Mouse (Mus musculus) forebrain, embryonic 11.5 days (tissue): ENCODE data around the gene Cd8a. TPM values are rescaled to one million over a fixed set of nuclear protein-coding genes. Genes with fewer than 3 reads are reported as not detected.

Experiments used
- ATAC-seq: fragments of 200-750 bp; cut with Nextera tagmentation; replicated peaks from 2 replicates; pipeline ENCODE4 v1.8.0; 2017; ENCODE audit warnings: moderate TSS enrichment; ENCODE audit not compliant: low FRiP score
- DNase-seq: peaks from one replicate; pipeline ENCODE4 v3.0.0-alpha.2; 2017; ENCODE audit warnings: low spot score
- H3K27ac ChIP-seq: fragments of 300-500 bp; sonication (generic); 2 replicates; pipeline ENCODE4 v1.5.1; 2014; ENCODE audit warnings: low read depth, low read length
- H3K27me3 ChIP-seq: fragments of 300-500 bp; sonication (generic); 2 replicates; pipeline ENCODE4 v1.6.1; 2014; ENCODE audit warnings: mild to moderate bottlenecking, low read length, mixed read lengths; ENCODE audit not compliant: control insufficient read depth, insufficient read depth
- H3K36me3 ChIP-seq: fragments of 300-500 bp; sonication (generic); 2 replicates; pipeline ENCODE4 v1.6.1; 2014; ENCODE audit warnings: mild to moderate bottlenecking, low read length, moderate library complexity, mixed read lengths; ENCODE audit not compliant: control insufficient read depth, insufficient read depth
- H3K4me1 ChIP-seq: fragments of 300-500 bp; sonication (generic); replicated peaks from 2 replicates; pipeline ENCODE4 v1.6.1; 2014; ENCODE audit warnings: low read length, mixed read lengths; ENCODE audit not compliant: control insufficient read depth, insufficient read depth
- H3K4me2 ChIP-seq: fragments of 300-500 bp; sonication (generic); 2 replicates; pipeline ENCODE4 v1.6.1; 2014; ENCODE audit warnings: low read depth, mild to moderate bottlenecking, low read length, moderate library complexity, mixed read lengths; ENCODE audit not compliant: severe bottlenecking
- H3K4me3 ChIP-seq: fragments of 300-500 bp; sonication (generic); 2 replicates; pipeline ENCODE4 v1.5.1; 2014; ENCODE audit warnings: low read depth, low read length
- H3K9ac ChIP-seq: fragments of 300-500 bp; sonication (generic); 2 replicates; pipeline ENCODE4 v1.6.1; 2014; ENCODE audit warnings: low read length
- H3K9me3 ChIP-seq: fragments of 300-500 bp; sonication (generic); 2 replicates; pipeline ENCODE4 v1.6.1; 2016; ENCODE audit warnings: low read length, mixed read lengths; ENCODE audit not compliant: control insufficient read depth
- WGBS: fragments of 180-500 bp; shearing (Covaris S2); extraction: QIAGEN DNeasy Blood & Tissue Kit; methylation state at CpG from one replicate; pipeline ENCODE4 v1.1.7; 2014; 5-methylcytosine and 5-hydroxymethylcytosine counted together
- polyA plus RNA-seq: library from polyadenylated mRNA; unstranded; fragments of >200 nt; fragmentation: Nextera tagmentation; extraction: Ambion mirVana; gene quantifications from 2 replicates; pipeline ENCODE4 v1.2.1, GENCODE M21; 2014

Cd8a gene
- polyA plus RNA-seq, 1 experiment from 2014 or later: not detected

GRCm38 (mm10) chr6:71374921-71375320, 1.7 kb downstream of the Cd8a start:
- no peak overlapping the region for H3K4me3 ChIP-seq
- H3K9me3 ChIP-seq: no peaks in the 10 kb centered on the region
- no peak overlapping the region for H3K4me2 ChIP-seq
- WGBS: 87% methylated on average over 1 of the region's 2 CpGs
- no peak overlapping the region for H3K9ac ChIP-seq
- ATAC-seq (no peak), DNase-seq (no peak)
- H3K4me1 ChIP-seq: no peaks in the 10 kb centered on the region
- H3K27ac ChIP-seq: no peak overlapping the region
- no peaks in the 10 kb centered on the region for H3K27me3 ChIP-seq
- H3K36me3 ChIP-seq: no peaks in the 10 kb centered on the region

- ATAC-seq: no peak
- 97% methylated on average over 13 of the region's 13 CpGs for WGBS
Measured at GRCm38 (mm10) chr6:71376711-71377110, 3.5 kb downstream of the Cd8a start.

GRCm38 (mm10) chr6:71381654-71382053, 8.4 kb downstream of the Cd8a start:
- Histone ChIP-seq H3K4me3 (no peak overlapping the region), H3K4me2 (no peak overlapping the region), H3K4me1 (no peaks in the 10 kb centered on the region), H3K36me3 (no peaks in the 10 kb centered on the region), H3K27ac (no peak overlapping the region), H3K9me3 (no peaks in the 10 kb centered on the region), H3K9ac (no peak overlapping the region), H3K27me3 (no peaks in the 10 kb centered on the region)
- WGBS: 92% methylated on average over 5 of the region's 5 CpGs
- DNase-seq: no peak
- ATAC-seq: no peak

More at GRCm38 (mm10) chr6:71376711-71377110, 3.5 kb downstream of the Cd8a start:
- no peaks in the 10 kb centered on the region for H3K9me3 ChIP-seq
- H3K36me3 ChIP-seq: no peaks in the 10 kb centered on the region
- no peaks in the 10 kb centered on the region for H3K4me1 ChIP-seq
- no peak for DNase-seq
- no peak overlapping the region for H3K4me2 ChIP-seq
- no peak overlapping the region for H3K4me3 ChIP-seq
- no peak overlapping the region for H3K27ac ChIP-seq
- no peak overlapping the region for H3K9ac ChIP-seq
- H3K27me3 ChIP-seq: no peaks in the 10 kb centered on the region

GRCm38 (mm10) chr6:71390496-71390895, 17.3 kb downstream of the Cd8a start:
- DNase-seq (no peak), ATAC-seq (no peak)
- no peak overlapping the region for H3K9ac ChIP-seq
- no peaks in the 10 kb centered on the region for H3K9me3 ChIP-seq
- H3K4me2 ChIP-seq: no peak overlapping the region
- H3K27me3 ChIP-seq: no peaks in the 10 kb centered on the region
- H3K4me1 ChIP-seq: no peaks in the 10 kb centered on the region
- H3K27ac ChIP-seq: no peak overlapping the region
- WGBS: 97% methylated on average over 2 of the region's 2 CpGs
- no peaks in the 10 kb centered on the region; the same call in 1 of the 2 replicates for H3K36me3 ChIP-seq
- H3K4me3 ChIP-seq: no peak overlapping the region

GRCm38 (mm10) chr6:71396016-71396415, 22.8 kb downstream of the Cd8a start:
- H3K4me3 ChIP-seq: no peak overlapping the region
- H3K4me2 ChIP-seq: no peak overlapping the region
- ATAC-seq: no peak
- no peak overlapping the region for H3K9ac ChIP-seq
- WGBS: 100% methylated on average over 1 of the region's 1 CpGs
- no peaks in the 10 kb centered on the region for H3K27me3 ChIP-seq
- H3K4me1 ChIP-seq: no peaks in the 10 kb centered on the region
- H3K27ac ChIP-seq: no peak overlapping the region
- no peak for DNase-seq
- no peaks in the 10 kb centered on the region; the same call in 1 of the 2 replicates for H3K36me3 ChIP-seq
- H3K9me3 ChIP-seq: no peaks in the 10 kb centered on the region

- Histone ChIP-seq H3K27ac (no peak overlapping the region), H3K4me3 (no peak overlapping the region), H3K4me1 (no peaks in the 10 kb centered on the region), H3K36me3 (no peaks in the 10 kb centered on the region), H3K9me3 (no peaks in the 10 kb centered on the region), H3K4me2 (no peak overlapping the region), H3K27me3 (no peaks in the 10 kb centered on the region), H3K9ac (no peak overlapping the region)
- ATAC-seq (no peak), DNase-seq (no peak)
- 92% methylated on average over 6 of the region's 6 CpGs for WGBS
Measured at GRCm38 (mm10) chr6:71396761-71397160, 23.5 kb downstream of the Cd8a start.

GRCm38 (mm10) chr6:71398829-71399609, 25.8 kb downstream of the Cd8a start:
- no peak for ATAC-seq
- no peak overlapping the region for H3K9ac ChIP-seq
- H3K4me2 ChIP-seq: no peak overlapping the region
- no peak overlapping the region for H3K4me3 ChIP-seq
- no peaks in the 10 kb centered on the region for H3K36me3 ChIP-seq
- DNase-seq: no peak
- no peaks in the 10 kb centered on the region for H3K27me3 ChIP-seq
- H3K4me1 ChIP-seq: no peaks in the 10 kb centered on the region
- H3K9me3 ChIP-seq: no peaks in the 10 kb centered on the region
- WGBS: 87% methylated on average over 4 of the region's 4 CpGs
- no peak overlapping the region for H3K27ac ChIP-seq

- H3K4me3 ChIP-seq: no peak overlapping the region
- no peak overlapping the region for H3K9ac ChIP-seq
- no peak overlapping the region for H3K27ac ChIP-seq
- ATAC-seq (no peak), DNase-seq (no peak)
- no peaks in the 10 kb centered on the region; the same call in 1 of the 2 replicates for H3K36me3 ChIP-seq
- WGBS: 92% methylated on average over 4 of the region's 4 CpGs
- no peaks in the 10 kb centered on the region for H3K9me3 ChIP-seq
- H3K27me3 ChIP-seq: no peaks in the 10 kb centered on the region
- no peak overlapping the region for H3K4me2 ChIP-seq
- no peaks in the 10 kb centered on the region for H3K4me1 ChIP-seq
Measured at GRCm38 (mm10) chr6:71414624-71415023, 41.4 kb downstream of the Cd8a start.

- no peaks in the 10 kb centered on the region for H3K4me1 ChIP-seq
- H3K9me3 ChIP-seq: no peaks in the 10 kb centered on the region
- H3K27ac ChIP-seq: no peak overlapping the region
- no peak overlapping the region for H3K4me2 ChIP-seq
- no peak overlapping the region for H3K4me3 ChIP-seq
- no peak for ATAC-seq
- H3K27me3 ChIP-seq: no peaks in the 10 kb centered on the region
- H3K36me3 ChIP-seq: no peaks in the 10 kb centered on the region; the same call in 1 of the 2 replicates
- WGBS: 90% methylated on average over 3 of the region's 3 CpGs
- no peak overlapping the region for H3K9ac ChIP-seq
- no peak for DNase-seq
Measured at GRCm38 (mm10) chr6:71415446-71415845, 42.2 kb downstream of the Cd8a start.
